Mouse (Mus musculus) lung, embryonic 14.5 days (tissue): ENCODE data around the gene Zfp808. TPM values are rescaled to one million over a fixed set of nuclear protein-coding genes. Genes with fewer than 3 reads are reported as not detected.
"Not testable (repeated sequence)": the region's sequence is repeated elsewhere in the genome, so short reads cannot be mapped to it uniquely, and the experiment has no call there.

ENCODE experiments used
- ATAC-seq: fragments of 200-750 bp; cut with Nextera tagmentation; 2 replicates; pipeline ENCODE4 v1.8.0; 2017; ENCODE audit warnings: mild to moderate bottlenecking, moderate TSS enrichment, moderate library complexity; ENCODE audit not compliant: insufficient read depth
- DNase-seq: peaks from one replicate; pipeline ENCODE4 v3.0.0-alpha.2; 2015
- H3K27ac ChIP-seq: fragments of 300-500 bp; sonication (generic); 2 replicates; pipeline ENCODE4 v1.5.1; 2014; ENCODE audit warnings: low read depth, mild to moderate bottlenecking, moderate library complexity
- H3K27me3 ChIP-seq: fragments of 300-500 bp; sonication (generic); 2 replicates; pipeline ENCODE4 v1.6.1; 2014; ENCODE audit warnings: low read length, control low read depth; ENCODE audit not compliant: insufficient read depth
- H3K36me3 ChIP-seq: fragments of 300-500 bp; sonication (generic); 2 replicates; pipeline ENCODE4 v1.6.1; 2014; ENCODE audit warnings: control low read depth; ENCODE audit not compliant: insufficient read depth
- H3K4me1 ChIP-seq: fragments of 300-500 bp; sonication (generic); 2 replicates; pipeline ENCODE4 v1.6.1; 2014; ENCODE audit warnings: antibody characterized with exemption, control low read depth; ENCODE audit not compliant: insufficient read depth
- H3K4me2 ChIP-seq: fragments of 300-500 bp; sonication (generic); 2 replicates; pipeline ENCODE4 v1.6.1; 2014; ENCODE audit warnings: mild to moderate bottlenecking
- H3K4me3 ChIP-seq: fragments of 300-500 bp; sonication (generic); 2 replicates; pipeline ENCODE4 v1.5.1; 2014; ENCODE audit warnings: low read depth, low read length
- H3K9ac ChIP-seq: fragments of 300-500 bp; sonication (generic); 2 replicates; pipeline ENCODE4 v1.6.1; 2014
- H3K9me3 ChIP-seq: fragments of 300-500 bp; sonication (generic); 2 replicates; pipeline ENCODE4 v1.6.1; 2016; ENCODE audit warnings: low read depth, low read length, control low read depth
- WGBS: fragments of 180-500 bp; shearing (Covaris S2); extraction: QIAGEN DNeasy Blood & Tissue Kit; methylation state at CpG from one replicate; pipeline ENCODE4 v1.1.7; 2014; 5-methylcytosine and 5-hydroxymethylcytosine counted together
- polyA plus RNA-seq: library from polyadenylated mRNA; unstranded; fragments of >200 nt; fragmentation: Nextera tagmentation; extraction: Ambion mirVana; gene quantifications from 2 replicates; pipeline ENCODE4 v1.2.1, GENCODE M21; 2014

The Zfp808 gene
- 14.7 and 14.8 TPM in 2 replicates for polyA plus RNA-seq

- peak within 1 kb of the TSS; percentile 50 for H3K27ac ChIP-seq
- peak within 1 kb of the TSS; percentile 60 for H3K9ac ChIP-seq
- ATAC-seq (peak; percentile 90), DNase-seq (peak; percentile 65)
- not testable (repeated sequence) for H3K9me3 ChIP-seq, H3K27me3 ChIP-seq, H3K36me3 ChIP-seq, H3K4me1 ChIP-seq
- peak within 1 kb of the TSS; percentile 48 for H3K4me2 ChIP-seq
- H3K4me3 ChIP-seq: peak within 1 kb of the TSS; percentile 52
- WGBS: 2% methylated on average over 19 of the region's 21 CpGs
These were observed at the start of gene Zfp808 for GRCm38 (mm10) chr13:62129432-62130171. TSS of gene Zfp808 (plus strand) at chr13:62129886.

- H3K4me1 ChIP-seq, ATAC-seq, H3K36me3 ChIP-seq, H3K9me3 ChIP-seq, H3K27me3 ChIP-seq, H3K4me2 ChIP-seq, DNase-seq, H3K4me3 ChIP-seq, H3K9ac ChIP-seq, H3K27ac ChIP-seq: not testable (repeated sequence)
- WGBS: 83% methylated on average over 4 of the region's 4 CpGs
These were observed 30.9 kb upstream of the Zfp808 start for GRCm38 (mm10) chr13:62098786-62099185.

- H3K27ac ChIP-seq, H3K9ac ChIP-seq, H3K4me2 ChIP-seq, ATAC-seq, DNase-seq, H3K4me3 ChIP-seq, H3K4me1 ChIP-seq, H3K36me3 ChIP-seq, H3K27me3 ChIP-seq, H3K9me3 ChIP-seq: not testable (repeated sequence)
- 91% methylated on average over 4 of the region's 4 CpGs for WGBS
These were observed 30.2 kb upstream of the Zfp808 start for GRCm38 (mm10) chr13:62099454-62099853.

GRCm38 (mm10) chr13:62102368-62102767 lies 27.3 kb upstream of the Zfp808 start:
- not testable (repeated sequence) for ATAC-seq, H3K9me3 ChIP-seq, H3K36me3 ChIP-seq, H3K4me2 ChIP-seq, DNase-seq, H3K27me3 ChIP-seq, H3K9ac ChIP-seq, H3K4me3 ChIP-seq, H3K4me1 ChIP-seq, H3K27ac ChIP-seq
- WGBS: 82% methylated on average over 1 of the region's 1 CpGs

GRCm38 (mm10) chr13:62115861-62116260 lies 13.8 kb upstream of the Zfp808 start:
- not testable (repeated sequence) for H3K36me3 ChIP-seq, H3K4me2 ChIP-seq, H3K9ac ChIP-seq, H3K4me1 ChIP-seq, ATAC-seq, H3K27me3 ChIP-seq, H3K9me3 ChIP-seq, H3K27ac ChIP-seq, H3K4me3 ChIP-seq
- peak; percentile 0 for DNase-seq
- 29% methylated on average over 2 of the region's 2 CpGs for WGBS

- not testable (repeated sequence) for H3K27ac ChIP-seq, H3K4me2 ChIP-seq, H3K27me3 ChIP-seq, ATAC-seq, DNase-seq, H3K4me3 ChIP-seq, H3K4me1 ChIP-seq, H3K9me3 ChIP-seq, H3K9ac ChIP-seq, H3K36me3 ChIP-seq
- 70% methylated on average over 1 of the region's 1 CpGs for WGBS
These were observed 8.1 kb upstream of the Zfp808 start for GRCm38 (mm10) chr13:62121578-62121977.

GRCm38 (mm10) chr13:62181835-62182755 lies 52.4 kb downstream of the Zfp808 start:
- not testable (repeated sequence) for H3K27ac ChIP-seq, H3K36me3 ChIP-seq, H3K4me1 ChIP-seq, ATAC-seq, H3K4me2 ChIP-seq, H3K9ac ChIP-seq, DNase-seq, H3K4me3 ChIP-seq, H3K9me3 ChIP-seq, H3K27me3 ChIP-seq
- WGBS: 70% methylated on average over 2 of the region's 2 CpGs
